Mouse (Mus musculus) gastrocnemius, adult 18-20 months (tissue): Measurements from ENCODE around the gene Tet2. TPM values are rescaled to one million over a fixed set of nuclear protein-coding genes. Genes with fewer than 3 reads are reported as not detected.
"Not testable (repeated sequence)": the region's sequence is repeated elsewhere in the genome, so short reads cannot be mapped to it uniquely, and the experiment has no call there.

ENCODE experiments used
- DNase-seq: peaks from one replicate; pipeline ENCODE4 v3.0.0; 2021; ENCODE audit warnings: low spot score
- total RNA-seq, 2 experiments: library from RNA; stranded (reverse); gene quantifications; 2 replicates each; pipeline ENCODE4 v1.2.3; 2021

Gene Tet2
- total RNA-seq, 2 experiments from 2014 or later: 14.3 to 18.2 TPM

DNA sequence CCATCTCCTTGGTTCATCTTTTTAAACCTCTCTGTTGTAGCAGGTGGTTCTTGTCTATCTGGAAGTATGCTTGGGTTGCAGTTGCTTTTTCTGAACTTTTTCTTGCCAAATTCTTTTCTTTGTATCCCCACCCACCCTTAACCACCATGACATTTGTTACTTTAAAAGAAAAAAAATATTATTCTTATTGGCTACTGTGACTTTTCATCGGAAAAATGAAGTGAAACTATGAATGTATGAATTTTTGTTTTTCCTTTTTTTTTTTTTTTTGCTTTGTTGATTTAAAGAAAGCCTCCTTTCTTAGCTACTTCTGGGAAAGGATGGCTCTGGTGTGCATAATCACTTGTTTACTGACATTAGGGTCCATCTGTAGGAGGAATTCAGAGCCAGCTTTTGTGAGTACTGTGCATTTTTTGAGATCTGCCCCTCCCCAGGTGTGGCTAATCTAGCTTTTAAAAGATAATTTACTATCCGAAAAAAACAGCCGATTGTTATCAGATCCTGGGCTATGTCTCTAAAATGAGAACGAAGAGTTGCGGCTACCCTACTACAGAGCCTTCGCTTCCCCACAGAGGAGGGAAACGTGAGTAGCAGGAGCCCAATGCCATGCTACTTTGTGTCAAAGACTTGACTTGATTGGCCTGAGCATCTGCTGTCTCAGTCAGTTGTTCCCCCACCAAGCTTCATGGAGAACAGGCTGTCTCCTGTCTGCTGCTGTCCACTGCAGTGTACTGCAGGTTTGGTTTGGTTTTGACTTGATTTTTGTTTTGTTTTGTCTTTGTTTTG lies 4.6 kb upstream of the Tet2 start:
- DNase-seq: no peak

GRCm38 (mm10) chr3:133548613-133549012 lies 3.7 kb upstream of the Tet2 start:
- no peak for DNase-seq

GRCm38 (mm10) chr3:133546790-133547189 lies 1.9 kb upstream of the Tet2 start:
- DNase-seq: peak; percentile 27

DNA sequence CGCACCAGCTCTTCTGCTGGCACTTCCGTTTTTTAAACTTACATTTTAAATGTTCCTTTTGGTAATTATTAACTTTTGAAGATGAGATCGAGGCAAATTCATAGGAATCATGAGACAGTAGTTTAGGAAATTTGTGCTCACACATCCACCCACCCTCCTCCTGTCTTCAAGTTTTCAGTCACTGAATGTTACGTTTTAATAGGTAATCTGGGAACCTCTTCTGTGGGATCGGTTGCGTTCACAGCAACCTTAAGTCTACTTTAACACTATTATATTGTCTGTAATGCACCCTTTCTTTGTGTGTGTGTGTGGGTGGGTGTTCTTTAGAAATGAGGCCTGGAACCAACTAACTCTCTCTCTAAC lies 346 bp upstream of the Tet2 start:
- no peak for DNase-seq

DNA sequence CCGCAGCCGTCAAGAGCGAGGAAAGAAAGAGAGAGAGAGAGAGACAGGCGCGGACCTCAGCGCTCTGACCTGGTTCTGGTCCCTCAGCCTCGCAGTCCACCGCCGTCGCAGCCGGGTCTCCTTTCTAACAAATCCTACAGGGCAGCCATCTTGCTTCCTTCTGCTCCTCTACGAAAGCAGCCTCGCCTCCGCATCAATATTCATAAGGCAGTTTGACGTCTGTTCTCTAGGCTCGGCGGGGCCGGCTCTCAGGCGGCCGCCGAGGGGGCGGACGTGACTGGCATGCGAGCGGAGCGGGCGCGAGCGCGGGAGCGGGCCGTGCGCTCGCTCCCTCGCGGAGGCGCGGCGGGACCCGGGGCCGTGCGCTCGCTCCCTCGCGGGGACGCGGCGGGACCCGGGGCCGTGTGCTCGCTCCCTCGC lies 798 bp downstream of the Tet2 start:
- peak; percentile 83 for DNase-seq

DNA sequence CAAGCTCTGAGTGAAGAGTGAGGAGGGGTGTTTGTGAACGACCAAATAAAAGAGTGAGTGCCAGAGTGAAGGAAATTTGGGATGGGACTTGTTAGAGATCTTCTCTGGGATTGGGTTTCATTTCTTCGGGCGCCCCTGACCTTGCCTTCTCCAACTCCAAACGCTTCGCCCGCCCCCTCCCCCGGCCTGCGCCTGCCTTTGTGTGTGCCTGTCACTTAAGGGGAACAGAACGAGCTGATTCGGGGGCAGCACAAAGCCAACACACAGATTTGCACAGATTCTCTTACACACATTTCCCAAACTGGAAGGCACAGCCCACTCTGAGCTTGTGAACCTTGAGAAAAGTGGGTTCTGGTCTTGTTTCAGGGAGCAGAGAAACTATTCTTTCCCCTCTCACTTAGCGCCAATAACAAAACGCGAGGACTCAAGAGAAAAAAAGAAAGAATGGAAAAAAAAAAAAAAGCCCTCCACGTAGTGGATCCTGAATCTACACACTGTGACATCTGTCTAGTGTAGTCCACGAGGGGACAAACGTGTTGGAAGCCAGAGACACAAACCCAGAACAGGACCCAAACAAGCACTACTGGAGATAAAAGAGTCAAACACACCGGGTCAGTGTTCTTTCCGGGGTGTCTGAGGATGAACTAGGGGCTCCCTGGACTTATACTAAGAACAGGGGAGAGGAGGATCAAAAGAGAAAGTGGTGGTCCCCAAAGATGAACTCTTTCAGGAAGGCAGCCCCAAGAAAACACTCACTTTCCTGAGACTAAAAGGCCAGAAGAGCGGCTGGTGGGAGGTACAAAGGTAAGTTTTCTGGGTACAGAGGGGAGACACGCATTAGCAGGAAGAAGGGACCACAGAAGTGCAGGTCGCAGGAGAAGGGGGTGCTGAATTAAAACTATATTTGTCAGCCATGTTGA lies 1.6 kb downstream of the Tet2 start:
- DNase-seq: no peak

- no peak for DNase-seq
Measured at GRCm38 (mm10) chr3:133542084-133542483, 2.9 kb downstream of the Tet2 start.

DNA sequence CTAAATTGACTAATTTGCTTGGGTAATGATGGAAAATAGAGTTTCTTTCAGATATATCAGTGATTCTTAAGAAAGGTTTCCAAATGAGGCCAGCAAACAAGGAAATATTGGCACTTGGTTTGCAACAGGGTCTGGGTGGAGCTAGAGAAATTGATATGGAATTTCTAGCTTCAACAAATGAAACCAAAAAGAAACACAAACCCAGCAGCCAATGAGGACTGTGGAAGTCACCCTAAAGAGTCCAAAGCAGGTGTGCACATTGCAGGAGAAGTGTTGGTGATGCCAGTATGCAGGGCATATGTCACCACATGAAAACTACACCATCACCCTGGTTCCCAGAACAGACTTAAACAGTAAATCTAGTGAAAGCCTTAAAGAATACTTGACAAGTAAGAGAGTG lies 3.9 kb downstream of the Tet2 start:
- no peak for DNase-seq

DNA sequence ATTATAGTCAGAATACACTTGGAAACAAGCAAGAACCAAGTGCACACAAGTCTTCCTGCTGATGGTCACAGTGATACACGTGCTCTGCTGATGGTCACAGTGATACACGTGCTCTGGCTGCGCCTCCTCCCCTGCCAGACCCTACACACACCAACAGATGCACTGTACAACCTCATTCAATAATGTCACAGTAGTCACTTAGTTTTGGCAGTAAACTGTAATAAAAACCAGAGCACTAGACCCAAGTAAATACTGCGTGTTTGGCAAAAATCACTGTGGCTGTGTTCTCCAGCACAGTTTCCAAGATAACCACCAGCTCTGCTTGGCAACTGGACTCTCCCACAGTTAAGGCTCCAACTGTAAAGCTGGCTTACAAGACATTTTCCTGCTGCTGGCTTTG lies 4.9 kb downstream of the Tet2 start:
- no peak for DNase-seq

GRCm38 (mm10) chr3:133538499-133538898 lies 6.4 kb downstream of the Tet2 start:
- not testable (repeated sequence) for DNase-seq

DNA sequence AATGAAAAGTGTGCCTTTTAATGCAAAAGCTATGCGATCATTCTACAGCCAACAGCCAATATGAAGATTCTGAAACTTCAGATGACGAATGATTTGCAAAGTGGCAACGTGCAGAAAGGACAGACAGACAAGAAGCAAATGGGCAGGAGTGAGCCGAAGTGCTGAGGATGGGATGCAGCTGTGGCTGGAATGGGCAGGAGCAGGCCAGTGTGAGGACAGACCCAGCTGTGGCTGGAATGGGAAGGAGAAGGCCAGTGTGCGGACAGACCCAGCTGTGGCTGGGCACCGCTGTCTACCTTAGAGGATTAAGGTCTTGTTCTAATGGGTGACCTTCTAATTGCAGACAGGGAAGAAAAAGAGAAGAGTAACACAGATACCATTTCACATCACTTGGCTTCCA lies 9.3 kb downstream of the Tet2 start:
- no peak for DNase-seq

GRCm38 (mm10) chr3:133534066-133534465 lies 10.9 kb downstream of the Tet2 start:
- no peak for DNase-seq

DNA sequence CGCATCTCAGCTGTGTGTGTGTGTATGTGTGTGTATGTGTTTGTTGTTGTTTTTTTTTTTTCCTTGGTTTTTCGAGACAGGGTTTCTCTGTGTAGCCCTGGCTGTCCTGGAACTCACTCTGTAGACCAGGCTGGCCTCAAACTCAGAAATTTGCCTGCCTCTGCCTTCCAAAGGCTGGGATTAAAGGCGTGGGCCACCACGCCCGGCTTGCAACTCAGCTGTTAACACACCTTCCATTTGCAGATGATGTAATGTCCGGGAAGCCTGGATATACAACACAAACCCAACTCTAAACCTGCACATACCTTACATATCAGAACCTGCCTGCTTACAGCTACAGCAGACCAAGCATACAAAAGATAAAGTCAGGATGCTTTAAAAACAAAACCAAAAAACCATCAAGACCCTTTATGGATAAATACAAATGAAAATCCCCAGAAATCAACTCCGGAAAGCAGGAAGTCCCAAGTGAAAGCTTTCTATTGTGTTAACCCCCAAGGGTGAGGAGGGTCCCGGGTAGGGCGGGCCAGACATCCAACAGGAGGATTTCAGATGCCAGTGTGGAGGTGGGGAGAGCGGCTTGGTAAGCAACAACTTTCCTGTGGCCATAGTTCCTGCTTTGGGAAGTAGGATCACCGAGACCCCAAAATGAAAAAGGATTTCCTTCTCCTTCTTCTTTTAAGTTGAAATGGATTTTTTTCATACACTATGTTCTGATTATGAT lies 11.5 kb downstream of the Tet2 start:
- DNase-seq: no peak

DNA sequence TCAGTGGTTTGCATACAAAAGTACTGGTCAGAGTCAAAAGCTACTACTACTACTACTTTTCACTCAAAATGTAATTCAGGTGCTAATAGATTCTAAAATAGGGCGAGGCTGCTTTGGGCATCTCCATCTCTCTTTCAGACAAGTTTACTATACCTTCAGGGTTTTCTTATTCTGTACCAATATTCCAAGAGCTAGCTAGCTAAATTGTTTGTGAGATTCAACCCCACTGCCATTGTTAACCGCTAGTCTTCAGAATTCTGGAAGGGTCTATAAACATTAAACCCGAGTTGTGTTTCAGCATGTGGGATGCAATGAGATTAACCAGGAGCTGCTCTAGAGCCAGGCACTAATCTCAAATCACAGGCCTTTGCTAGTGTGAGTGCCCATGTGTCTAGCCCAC lies 12.1 kb downstream of the Tet2 start:
- no peak for DNase-seq

DNA sequence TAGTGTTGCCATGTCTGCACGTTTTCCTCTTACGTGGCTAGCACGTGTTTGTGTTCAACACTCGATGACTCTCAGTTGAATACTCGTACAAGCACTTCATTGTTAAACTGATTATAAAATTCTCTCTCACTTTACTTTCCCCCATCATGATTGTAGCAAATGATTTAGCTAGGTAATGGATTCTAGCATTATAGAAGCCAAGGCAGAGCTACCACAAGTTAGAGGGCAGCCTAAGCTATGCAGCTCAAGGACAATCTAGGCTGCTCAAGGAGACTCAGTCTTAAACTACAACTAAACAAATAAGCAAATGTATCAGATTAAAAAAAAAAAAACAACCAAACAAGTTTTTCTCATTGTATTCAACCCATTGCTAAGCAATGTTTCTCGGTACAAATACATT lies 12.7 kb downstream of the Tet2 start:
- DNase-seq: no peak

DNA sequence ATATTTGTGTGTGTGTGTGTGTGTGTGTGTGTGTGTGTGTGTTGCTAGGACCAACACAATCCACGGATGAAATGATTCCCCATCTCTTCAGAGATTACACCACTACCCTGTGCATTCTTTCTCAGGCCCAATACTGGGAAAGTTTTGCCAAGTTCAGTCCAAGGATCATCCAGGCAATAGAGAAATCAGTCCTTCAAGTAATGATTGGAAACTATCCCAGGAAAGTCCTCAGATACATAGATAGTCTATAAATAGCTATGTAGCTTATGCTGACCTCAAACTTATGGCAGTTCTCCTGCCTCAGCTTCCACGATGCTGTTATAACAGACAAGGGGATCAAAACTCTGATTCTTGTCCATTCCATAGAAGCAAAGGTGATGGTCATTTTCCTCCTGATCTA lies 13.8 kb downstream of the Tet2 start:
- DNase-seq: no peak

GRCm38 (mm10) chr3:133530664-133531063 lies 14.3 kb downstream of the Tet2 start:
- DNase-seq: no peak

DNA sequence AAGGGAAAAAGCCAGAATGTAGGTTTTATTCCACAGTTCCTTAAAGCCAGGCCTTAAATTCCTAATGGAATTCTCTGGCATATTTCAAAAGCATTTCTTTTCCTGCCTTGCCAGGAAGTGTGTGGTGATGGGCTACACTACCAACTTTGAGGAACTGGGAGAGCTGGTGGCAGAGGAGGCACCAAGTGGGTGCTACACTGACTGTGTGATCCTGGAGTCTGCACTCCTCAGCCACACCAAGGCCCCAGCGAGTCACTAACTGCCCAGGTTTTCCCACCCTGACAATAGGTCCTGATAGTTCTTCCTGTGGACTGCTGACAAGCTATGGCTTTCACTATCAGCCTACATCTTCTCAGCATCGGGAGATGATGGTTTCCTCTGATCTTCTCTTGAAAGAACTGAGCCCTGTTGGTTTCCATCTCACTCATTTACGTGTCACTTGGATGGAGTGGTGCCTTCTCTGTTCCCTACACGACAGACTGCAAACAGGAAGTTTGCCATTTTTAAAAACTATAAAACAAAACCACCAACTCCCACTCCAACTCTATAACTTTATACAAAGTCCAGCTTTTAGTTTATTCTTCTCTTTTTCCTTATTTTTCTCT lies 18.7 kb downstream of the Tet2 start:
- DNase-seq: no peak

- DNase-seq: no peak
Measured at GRCm38 (mm10) chr3:133525578-133525977, 19.4 kb downstream of the Tet2 start.

DNA sequence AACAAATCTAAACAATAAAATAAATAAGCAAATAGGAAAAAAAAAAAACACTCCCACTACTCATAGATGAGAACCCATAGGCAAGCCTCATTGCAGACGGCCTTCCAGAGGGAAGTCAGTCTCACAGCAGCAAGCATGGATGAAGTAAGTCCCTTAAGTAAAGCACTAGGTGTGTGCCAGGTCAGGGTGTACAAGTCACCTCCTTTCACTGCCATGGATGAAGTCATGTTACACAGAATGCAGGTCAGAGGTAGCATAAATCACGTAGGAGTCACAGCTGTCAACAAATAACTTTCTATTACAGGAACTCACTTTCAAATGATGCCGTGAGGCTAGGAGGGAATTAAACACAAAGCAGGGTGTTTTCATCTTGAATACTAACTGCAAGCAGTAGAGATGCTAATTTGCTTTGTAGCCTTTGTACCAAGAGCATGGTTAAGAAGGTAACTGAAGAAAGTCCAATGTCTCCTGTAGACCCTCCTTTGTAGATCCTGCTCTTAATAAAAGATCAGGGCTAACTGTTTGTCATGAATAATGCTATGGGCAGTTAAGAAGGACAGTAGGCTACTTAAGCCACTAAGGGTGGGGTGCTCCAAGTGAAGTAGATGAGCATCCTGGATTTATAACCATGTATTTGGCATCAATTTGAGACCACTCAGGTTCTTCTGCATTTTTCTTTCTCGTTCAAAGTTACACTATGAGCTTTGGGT lies 20.4 kb downstream of the Tet2 start:
- peak; percentile 72 for DNase-seq

GRCm38 (mm10) chr3:133523191-133523590 lies 21.7 kb downstream of the Tet2 start:
- DNase-seq: no peak
